Mouse (Mus musculus): ENCODE data around the gene Npr2. TPM values are rescaled to one million over a fixed set of nuclear protein-coding genes. Genes with fewer than 3 reads are reported as not detected.
A peak's percentile ranks its signal among the peaks of the same experiment; 100 is the strongest.
"Not testable (repeated sequence)": the region's sequence is repeated elsewhere in the genome, so short reads cannot be mapped to it uniquely, and the experiment has no call there.

Gene Npr2
- polyA plus RNA-seq, 1 experiment from 2014 or later = 11.6 TPM

- no peak overlapping the region for H3K4me3 ChIP-seq (ENCODE audit: low read length)
- no peak for ATAC-seq (ENCODE audit: low read depth)
- H3K36me3 ChIP-seq (ENCODE audit: control insufficient read depth, insufficient read depth, low read length) = no peaks in the 10 kb centered on the region
- WGBS = 44% methylated on average over 3 of the region's 3 CpGs
- H3K27ac ChIP-seq (ENCODE audit: low read length) = no peak overlapping the region
- H3K9ac ChIP-seq (ENCODE audit: low read length) = no peak overlapping the region
- no peak overlapping the region for H3K4me2 ChIP-seq (ENCODE audit: low read depth, low read length)
- no peaks in the 10 kb centered on the region for H3K9me3 ChIP-seq (ENCODE audit: control insufficient read depth, low read length)
- H3K4me1 ChIP-seq (replicated peaks; ENCODE audit: control insufficient read depth, insufficient read depth, low read length) = no peaks in the 10 kb centered on the region
- no peaks in the 10 kb centered on the region for H3K27me3 ChIP-seq (ENCODE audit: control insufficient read depth, insufficient read depth, low read depth, low read length)
Measured at GRCm38 (mm10) chr4:43593453-43593852, 38.3 kb upstream of the Npr2 start.

- not testable (repeated sequence) for H3K9me3 ChIP-seq (ENCODE audit: control insufficient read depth, low read length); H3K4me1 ChIP-seq (replicated peaks; ENCODE audit: control insufficient read depth, insufficient read depth, low read length); H3K4me2 ChIP-seq (ENCODE audit: low read depth, low read length); H3K27me3 ChIP-seq (ENCODE audit: control insufficient read depth, insufficient read depth, low read depth, low read length); H3K4me3 ChIP-seq (ENCODE audit: low read length); ATAC-seq (ENCODE audit: low read depth); H3K36me3 ChIP-seq (ENCODE audit: control insufficient read depth, insufficient read depth, low read length); H3K27ac ChIP-seq (ENCODE audit: low read length); H3K9ac ChIP-seq (ENCODE audit: low read length)
- 73% methylated on average over 2 of the region's 2 CpGs for WGBS
Measured at GRCm38 (mm10) chr4:43596597-43596996, 35.1 kb upstream of the Npr2 start.

DNA sequence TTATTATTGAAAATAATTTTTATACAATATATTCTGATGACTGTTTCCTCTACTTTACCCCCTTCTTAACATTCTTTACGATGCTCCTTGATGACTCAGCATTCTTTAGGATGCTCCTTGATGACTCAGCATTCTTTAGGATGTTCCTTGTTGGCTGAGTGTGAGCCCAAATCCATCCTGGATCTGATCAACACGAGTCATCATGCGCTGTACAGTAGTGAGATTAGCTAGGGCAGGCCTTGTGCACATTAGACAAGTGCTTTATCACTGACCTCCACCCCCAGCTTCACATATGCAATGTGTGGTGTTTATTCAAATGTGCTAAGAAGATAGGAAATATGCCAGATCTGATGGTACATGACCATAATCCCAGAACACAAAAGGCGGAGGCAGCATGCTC lies 33.5 kb upstream of the Npr2 start:
- no peaks in the 10 kb centered on the region; the same call in 1 of the 2 replicates for H3K27me3 ChIP-seq (ENCODE audit: control insufficient read depth, insufficient read depth, low read depth, low read length)
- no peaks in the 10 kb centered on the region for H3K9me3 ChIP-seq (ENCODE audit: control insufficient read depth, low read length)
- H3K4me3 ChIP-seq (ENCODE audit: low read length) = no peak overlapping the region
- H3K9ac ChIP-seq (ENCODE audit: low read length) = no peak overlapping the region
- H3K27ac ChIP-seq (ENCODE audit: low read length) = no peak overlapping the region
- H3K36me3 ChIP-seq (ENCODE audit: control insufficient read depth, insufficient read depth, low read length) = no peaks in the 10 kb centered on the region
- WGBS = 73% methylated on average over 4 of the region's 4 CpGs
- H3K4me2 ChIP-seq (ENCODE audit: low read depth, low read length) = no peak overlapping the region
- no peak for ATAC-seq (ENCODE audit: low read depth)
- no peaks in the 10 kb centered on the region for H3K4me1 ChIP-seq (replicated peaks; ENCODE audit: control insufficient read depth, insufficient read depth, low read length)

DNA sequence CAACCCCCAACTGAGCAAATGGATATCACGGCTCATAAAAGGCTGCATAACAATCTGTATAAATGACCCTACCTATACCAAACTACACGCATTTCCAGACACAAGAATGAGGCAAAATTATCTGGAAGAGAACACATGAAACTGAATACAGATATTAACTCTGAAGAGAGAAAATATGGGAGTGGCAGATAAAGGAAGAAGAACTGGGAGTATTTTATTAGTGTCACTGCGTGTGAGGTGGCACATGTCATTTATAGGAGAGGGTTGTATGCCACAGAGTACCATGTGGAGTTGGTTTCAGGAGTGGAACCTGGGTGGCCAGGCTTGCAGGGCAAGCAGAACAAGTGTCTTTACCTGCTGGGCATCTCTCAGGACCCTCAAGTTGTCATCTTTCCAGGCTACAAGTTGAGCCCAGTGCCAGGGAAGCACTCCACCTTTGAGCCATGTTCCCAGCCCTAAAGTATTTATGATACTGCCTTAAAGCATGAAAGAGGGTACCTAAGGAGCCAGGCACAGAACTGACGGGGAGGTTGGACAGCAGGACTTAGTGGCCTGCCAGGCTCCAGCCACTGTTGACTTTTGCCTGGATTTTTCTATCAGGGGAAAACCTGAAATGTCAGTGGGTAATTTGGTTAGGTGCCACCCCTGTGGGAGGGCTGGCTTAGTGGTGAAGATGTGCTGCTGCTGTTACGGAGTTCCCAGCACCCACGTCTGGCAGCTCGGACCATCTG lies 32.9 kb upstream of the Npr2 start:
- Histone ChIP-seq H3K9me3 (ENCODE audit: control insufficient read depth, low read length) (no peaks in the 10 kb centered on the region), H3K27ac (ENCODE audit: low read length) (no peak overlapping the region), H3K36me3 (ENCODE audit: control insufficient read depth, insufficient read depth, low read length) (no peaks in the 10 kb centered on the region), H3K27me3 (ENCODE audit: control insufficient read depth, insufficient read depth, low read depth, low read length) (no peaks in the 10 kb centered on the region; the same call in 1 of the 2 replicates), H3K9ac (ENCODE audit: low read length) (no peak overlapping the region), H3K4me2 (ENCODE audit: low read depth, low read length) (no peak overlapping the region), H3K4me1 (replicated peaks; ENCODE audit: control insufficient read depth, insufficient read depth, low read length) (no peaks in the 10 kb centered on the region), H3K4me3 (ENCODE audit: low read length) (no peak overlapping the region)
- ATAC-seq (ENCODE audit: low read depth) = no peak
- WGBS = 73% methylated on average over 7 of the region's 7 CpGs

- Histone ChIP-seq H3K9ac (ENCODE audit: low read length) (no peak overlapping the region), H3K4me3 (ENCODE audit: low read length) (no peak overlapping the region), H3K36me3 (ENCODE audit: control insufficient read depth, insufficient read depth, low read length) (no peaks in the 10 kb centered on the region), H3K27me3 (ENCODE audit: control insufficient read depth, insufficient read depth, low read depth, low read length) (no peaks in the 10 kb centered on the region; the same call in 1 of the 2 replicates), H3K4me1 (replicated peaks; ENCODE audit: control insufficient read depth, insufficient read depth, low read length) (no peaks in the 10 kb centered on the region), H3K4me2 (ENCODE audit: low read depth, low read length) (no peak overlapping the region), H3K9me3 (ENCODE audit: control insufficient read depth, low read length) (no peaks in the 10 kb centered on the region), H3K27ac (ENCODE audit: low read length) (no peak overlapping the region)
- no peak for ATAC-seq (ENCODE audit: low read depth)
- 66% methylated on average over 9 of the region's 9 CpGs for WGBS
Measured at GRCm38 (mm10) chr4:43600195-43600934, 31.4 kb upstream of the Npr2 start.

GRCm38 (mm10) chr4:43604099-43604498 lies 27.6 kb upstream of the Npr2 start:
- Histone ChIP-seq H3K36me3 (ENCODE audit: control insufficient read depth, insufficient read depth, low read length) (no peaks in the 10 kb centered on the region), H3K27me3 (ENCODE audit: control insufficient read depth, insufficient read depth, low read depth, low read length) (no peaks in the 10 kb centered on the region; the same call in 1 of the 2 replicates), H3K9ac (ENCODE audit: low read length) (no peak overlapping the region), H3K27ac (ENCODE audit: low read length) (no peak overlapping the region), H3K9me3 (ENCODE audit: control insufficient read depth, low read length) (no peaks in the 10 kb centered on the region), H3K4me2 (ENCODE audit: low read depth, low read length) (no peak overlapping the region), H3K4me1 (replicated peaks; ENCODE audit: control insufficient read depth, insufficient read depth, low read length) (no peaks in the 10 kb centered on the region), H3K4me3 (ENCODE audit: low read length) (no peak overlapping the region)
- WGBS = 36% methylated on average over 3 of the region's 3 CpGs
- no peak for ATAC-seq (ENCODE audit: low read depth)

GRCm38 (mm10) chr4:43604751-43605685 lies 26.7 kb upstream of the Npr2 start:
- Histone ChIP-seq H3K27ac (ENCODE audit: low read length) (no peak overlapping the region), H3K36me3 (ENCODE audit: control insufficient read depth, insufficient read depth, low read length) (no peaks in the 10 kb centered on the region), H3K4me3 (ENCODE audit: low read length) (no peak overlapping the region), H3K9me3 (ENCODE audit: control insufficient read depth, low read length) (no peaks in the 10 kb centered on the region), H3K27me3 (ENCODE audit: control insufficient read depth, insufficient read depth, low read depth, low read length) (no peaks in the 10 kb centered on the region; the same call in 1 of the 2 replicates), H3K4me2 (ENCODE audit: low read depth, low read length) (no peak overlapping the region), H3K9ac (ENCODE audit: low read length) (peak overlapping the region; percentile 18; the same call in 1 of the 2 replicates), H3K4me1 (replicated peaks; ENCODE audit: control insufficient read depth, insufficient read depth, low read length) (no peaks in the 10 kb centered on the region)
- no peak for ATAC-seq (ENCODE audit: low read depth)
- WGBS = 51% methylated on average over 9 of the region's 9 CpGs

GRCm38 (mm10) chr4:43612534-43612933 lies 19.2 kb upstream of the Npr2 start:
- Histone ChIP-seq H3K9ac (ENCODE audit: low read length) (no peak overlapping the region), H3K9me3 (ENCODE audit: control insufficient read depth, low read length) (no peaks in the 10 kb centered on the region), H3K27me3 (ENCODE audit: control insufficient read depth, insufficient read depth, low read depth, low read length) (no peaks in the 10 kb centered on the region), H3K4me3 (ENCODE audit: low read length) (no peak overlapping the region), H3K27ac (ENCODE audit: low read length) (no peak overlapping the region), H3K36me3 (ENCODE audit: control insufficient read depth, insufficient read depth, low read length) (no peaks in the 10 kb centered on the region), H3K4me2 (ENCODE audit: low read depth, low read length) (no peak overlapping the region), H3K4me1 (replicated peaks; ENCODE audit: control insufficient read depth, insufficient read depth, low read length) (no peaks in the 10 kb centered on the region)
- ATAC-seq (ENCODE audit: low read depth) = no peak
- 50% methylated on average over 10 of the region's 10 CpGs for WGBS

Data from lung, embryonic 16.5 days (tissue).